Mouse (Mus musculus) cerebellum, adult 8-10 months (tissue): ENCODE results near the gene Btbd35f7.
"Not testable (repeated sequence)": the region's sequence is repeated elsewhere in the genome, so short reads cannot be mapped to it uniquely, and the experiment has no call there.

Source experiments
- DNase-seq: peaks from one replicate; pipeline ENCODE4 v3.0.0; 2022

Gene Btbd35f7

GRCm38 (mm10) chrX:5668767-5669166 lies at the start of gene Btbd35f7:
Btbd35f7 (plus strand) TSS chrX:5669067.
- not testable (repeated sequence) for DNase-seq
